Mouse (Mus musculus) liver, adult 2 months (tissue): ENCODE data around the gene Rnf130.

Experiments used
- CTCF ChIP-seq: fragments of 200-500 bp; IDR thresholded peaks from 2 replicates; pipeline ENCODE4 v1.5.1; 2011; ENCODE audit warnings: low read depth, low read length, control low read depth
- POLR2A ChIP-seq: fragments of 200-500 bp; IDR thresholded peaks from 2 replicates; pipeline ENCODE4 v1.6.1; 2011; ENCODE audit warnings: low read length, control low read depth; ENCODE audit not compliant: insufficient read depth; ENCODE audit errors: extremely low read depth

DNA sequence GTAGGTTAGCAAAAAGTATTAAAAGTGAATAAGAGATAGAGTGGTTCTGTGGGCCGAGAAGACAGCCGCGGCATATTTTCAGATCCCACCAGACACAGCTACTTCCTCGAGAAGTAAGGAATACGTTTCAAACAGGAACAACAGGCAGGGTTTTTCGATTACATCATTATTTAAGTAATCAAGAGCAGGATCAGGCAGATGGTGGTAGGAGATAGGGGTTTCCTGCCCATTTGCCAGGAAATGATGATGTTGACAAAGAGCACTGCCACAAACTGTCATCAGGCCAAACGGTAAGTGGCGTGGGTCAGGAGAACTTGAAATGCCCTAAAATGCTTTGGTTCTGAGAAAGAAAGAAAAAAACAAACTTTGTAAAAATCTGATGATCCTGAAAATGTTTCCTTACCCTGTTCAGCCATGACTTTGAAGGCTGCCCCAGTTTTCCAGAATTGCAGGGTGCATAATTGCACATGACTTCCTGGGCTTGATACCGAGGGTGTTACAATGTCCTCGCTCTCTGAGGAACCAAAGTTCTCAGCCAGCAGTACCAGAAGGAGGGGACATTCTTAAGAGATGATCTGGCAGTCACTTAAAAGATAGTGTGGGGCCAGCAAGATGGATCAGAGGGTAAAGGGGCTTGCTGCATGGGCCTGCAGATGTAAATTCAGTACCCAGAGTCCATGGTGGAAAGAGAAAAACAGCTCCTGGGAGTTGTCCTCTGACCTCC lies 109.2 kb downstream of the Rnf130 start:
- TF ChIP-seq POLR2A: no peak
- TF ChIP-seq CTCF: no peak
